Mouse (Mus musculus): ENCODE results near the gene Gm20388.

GRCm38 (mm10) chr8:121047441-121047840 is 1136.8 kb downstream of the Gm20388 start:
- peak; percentile 60 for TF ChIP-seq CTCF (IDR thresholded peaks at IDR 0.05; ENCODE audit: low read depth, low read length)
- TF ChIP-seq EP300 (IDR thresholded peaks at IDR 0.05; ENCODE audit: insufficient read depth, low read depth, low read length): no peak
- no peak for TF ChIP-seq POLR2A (IDR thresholded peaks at IDR 0.05; ENCODE audit: insufficient read depth, low read length)

All from ES-Bruce4 (cell line).